Mouse (Mus musculus): Measurements from ENCODE around the gene Snx19. TPM values are rescaled to one million over a fixed set of nuclear protein-coding genes. Genes with fewer than 3 reads are reported as not detected.

Gene Snx19
- total RNA-seq (2014; fragmentation: Nextera tagmentation) = 15.5 and 20.8 TPM in 2 replicates
- total RNA-seq (2017) = 11.4 and 15.3 TPM in 2 replicates

DNA sequence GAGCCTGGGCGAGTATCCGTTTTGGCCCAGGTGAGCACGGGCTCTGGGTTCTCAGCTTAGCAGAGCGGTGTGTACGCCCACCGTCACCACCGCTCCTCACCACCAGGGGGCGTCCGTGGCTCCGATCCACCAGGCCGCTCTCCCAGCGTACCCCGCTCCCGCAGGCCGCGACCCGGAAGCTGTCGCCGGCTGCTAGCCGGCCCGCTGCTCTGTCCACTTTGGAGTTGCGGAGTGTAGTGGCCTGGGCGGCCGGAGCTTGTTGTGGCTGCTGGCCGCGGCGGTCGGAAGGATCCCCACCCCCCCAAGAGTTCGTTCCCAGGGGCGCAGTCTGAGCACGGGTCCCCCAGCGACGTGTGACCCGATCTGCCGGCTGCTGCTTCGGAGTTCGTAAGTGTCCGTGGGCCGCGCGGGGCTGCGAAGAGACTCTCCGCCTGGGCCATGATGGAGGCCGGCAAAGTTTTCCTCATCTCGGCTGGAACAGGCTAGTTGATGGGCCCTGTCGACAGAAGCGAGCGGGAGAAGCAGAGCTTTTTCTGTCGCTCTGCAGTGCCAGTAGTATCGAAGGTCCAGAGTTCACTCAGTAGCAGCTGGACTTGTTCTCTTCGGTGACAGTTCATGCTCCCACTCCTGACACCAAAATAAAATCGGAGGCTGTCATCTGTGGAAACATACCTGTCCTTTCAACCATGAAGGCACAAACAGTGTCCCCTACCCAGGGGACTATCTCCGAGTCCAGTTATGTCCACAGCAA, at the start of gene Snx19:
Snx19 (plus strand) TSS at position 227 of the 751 bp plus-strand sequence.
- ATAC-seq (replicated peaks; ENCODE audit: poor library complexity, severe bottlenecking) = peak; percentile 96

DNA sequence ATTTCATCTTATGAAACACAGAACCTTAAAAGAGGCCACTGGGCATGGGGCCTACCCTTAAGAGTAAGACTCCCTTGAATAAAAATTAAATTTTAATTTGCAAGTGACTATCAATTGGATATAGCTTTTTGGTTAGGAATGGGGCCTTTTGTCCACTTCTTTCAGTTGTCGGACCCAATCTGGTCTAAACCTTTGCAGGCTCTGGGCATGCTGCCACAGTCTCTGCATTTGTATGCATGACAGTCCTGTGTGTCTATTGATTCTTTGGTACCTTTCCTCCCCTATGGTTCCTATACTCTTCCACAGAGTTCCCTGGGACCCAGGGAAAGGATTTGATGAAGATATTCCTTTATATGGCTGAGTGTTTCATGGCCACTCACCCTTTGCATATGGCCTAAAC, 26.1 kb upstream of the Snx19 start:
- no peak for ATAC-seq (replicated peaks; ENCODE audit: poor library complexity, severe bottlenecking)

DNA sequence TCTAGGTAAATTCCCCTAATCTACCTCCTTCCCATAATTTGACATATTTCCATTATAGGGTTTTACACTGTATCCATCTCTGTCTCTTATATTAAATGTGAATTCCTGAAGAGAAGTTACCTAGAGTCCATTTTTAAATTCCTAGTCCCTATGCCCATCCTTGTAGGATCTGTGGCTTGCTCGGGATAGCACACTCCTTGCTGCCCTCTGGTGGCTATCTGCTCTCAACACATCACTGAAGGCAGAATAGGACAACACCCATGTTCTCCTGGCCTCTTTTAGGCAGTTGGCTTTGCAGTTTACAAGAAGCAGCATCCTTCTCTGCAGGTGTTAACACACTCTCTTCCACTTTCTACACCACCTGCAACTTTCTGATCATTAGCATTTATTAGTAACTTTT, 4.0 kb upstream of the Snx19 start:
- ATAC-seq (replicated peaks; ENCODE audit: poor library complexity, severe bottlenecking) = peak; percentile 54

DNA sequence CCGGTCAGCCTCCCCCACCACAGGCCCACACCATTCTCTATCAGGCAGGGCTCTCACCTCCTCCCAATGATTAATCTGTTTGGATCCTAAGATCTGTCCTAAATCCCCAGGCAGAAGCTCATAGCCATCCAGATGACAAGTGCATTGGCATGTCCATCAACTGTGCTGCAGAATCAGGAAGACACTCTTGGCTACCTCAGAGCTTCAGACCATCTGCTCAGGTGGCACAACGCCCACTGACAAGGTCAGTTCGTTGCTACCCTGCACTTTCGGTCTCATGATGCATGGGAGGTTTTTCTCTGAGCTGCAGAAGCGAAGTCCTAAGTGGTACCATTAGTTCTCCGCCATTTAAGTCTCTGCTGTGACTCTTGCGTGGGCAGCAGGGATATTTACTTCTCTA, 1.7 kb upstream of the Snx19 start:
- ATAC-seq (replicated peaks; ENCODE audit: poor library complexity, severe bottlenecking) = no peak

DNA sequence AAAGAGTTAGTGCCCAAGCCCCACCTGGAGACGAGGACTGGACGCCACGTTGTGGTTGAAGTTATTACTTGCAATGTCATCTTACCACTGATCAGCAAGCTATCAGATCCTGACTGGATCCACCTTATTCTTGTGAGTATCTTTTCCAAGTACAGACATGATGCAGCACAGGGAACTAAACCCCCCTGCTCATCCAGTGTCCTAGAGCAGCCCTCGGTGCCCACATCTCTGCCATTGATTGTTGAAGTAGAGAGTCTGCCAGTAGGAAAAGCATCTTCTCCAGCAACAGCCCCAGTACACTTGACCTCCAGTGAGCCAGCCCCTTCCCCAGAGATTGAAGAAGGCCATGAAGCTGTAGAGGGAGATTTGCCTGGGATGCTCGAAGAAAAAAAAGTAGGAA, 1.3 kb downstream of the Snx19 start:
- no peak for ATAC-seq (replicated peaks; ENCODE audit: poor library complexity, severe bottlenecking)

DNA sequence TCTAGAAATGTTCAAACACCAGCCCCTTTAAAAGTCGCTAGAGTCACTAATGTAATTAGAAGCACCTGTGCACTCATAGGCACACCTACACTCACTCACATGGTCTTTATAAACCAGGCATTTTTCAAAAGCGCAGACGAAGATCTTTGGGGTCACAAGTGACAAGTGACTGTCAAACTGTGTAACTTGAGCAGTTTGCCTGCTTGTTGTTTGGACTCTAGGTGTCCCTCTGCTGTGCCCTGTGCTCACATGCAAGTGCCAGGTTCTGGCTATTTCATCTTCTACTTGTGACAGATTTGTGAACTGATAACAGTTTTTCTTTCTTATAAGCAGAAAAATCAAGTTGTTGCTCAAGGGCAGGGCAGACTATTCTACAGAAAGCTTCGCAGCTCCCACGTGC, 3.5 kb downstream of the Snx19 start:
- ATAC-seq (replicated peaks; ENCODE audit: poor library complexity, severe bottlenecking) = no peak

DNA sequence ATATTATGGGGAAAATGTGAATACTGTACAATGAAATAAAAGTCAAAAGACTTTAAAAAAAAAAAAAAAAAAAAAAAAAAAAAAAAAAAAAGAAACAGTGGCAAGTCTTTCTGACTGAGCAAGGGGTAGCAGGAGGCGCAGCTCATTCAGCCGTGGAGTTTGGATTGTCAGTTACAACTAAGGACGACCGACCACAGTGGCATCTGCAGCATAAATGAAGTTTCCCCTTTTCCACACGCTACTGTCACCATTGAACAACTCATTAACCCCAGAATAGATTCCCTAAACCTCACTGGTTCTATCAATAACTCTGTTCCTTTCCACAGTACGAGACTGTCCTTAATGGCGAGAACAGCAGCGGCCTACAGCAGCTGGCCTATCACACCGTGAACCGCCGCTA, 5.0 kb downstream of the Snx19 start:
- ATAC-seq (replicated peaks; ENCODE audit: poor library complexity, severe bottlenecking) = no peak

DNA sequence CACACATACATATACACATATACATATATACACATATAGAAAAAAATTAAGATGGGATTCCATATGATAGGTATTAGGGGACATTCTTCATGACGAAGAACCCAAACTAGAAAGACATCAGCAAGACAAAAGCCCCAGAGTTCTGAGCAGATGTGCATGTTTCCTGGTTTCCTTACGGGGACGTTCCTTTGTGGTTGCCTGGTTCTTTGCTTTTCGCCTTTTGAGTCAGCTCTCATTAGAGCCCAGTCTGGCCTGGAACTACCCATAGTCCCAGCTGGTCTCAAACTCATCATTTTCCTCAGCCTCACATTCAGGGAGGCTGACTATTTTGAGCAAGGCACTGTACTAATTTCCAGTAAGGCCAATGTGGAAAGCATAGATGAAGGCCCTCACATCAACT, 7.0 kb downstream of the Snx19 start:
- no peak for ATAC-seq (replicated peaks; ENCODE audit: poor library complexity, severe bottlenecking)

DNA sequence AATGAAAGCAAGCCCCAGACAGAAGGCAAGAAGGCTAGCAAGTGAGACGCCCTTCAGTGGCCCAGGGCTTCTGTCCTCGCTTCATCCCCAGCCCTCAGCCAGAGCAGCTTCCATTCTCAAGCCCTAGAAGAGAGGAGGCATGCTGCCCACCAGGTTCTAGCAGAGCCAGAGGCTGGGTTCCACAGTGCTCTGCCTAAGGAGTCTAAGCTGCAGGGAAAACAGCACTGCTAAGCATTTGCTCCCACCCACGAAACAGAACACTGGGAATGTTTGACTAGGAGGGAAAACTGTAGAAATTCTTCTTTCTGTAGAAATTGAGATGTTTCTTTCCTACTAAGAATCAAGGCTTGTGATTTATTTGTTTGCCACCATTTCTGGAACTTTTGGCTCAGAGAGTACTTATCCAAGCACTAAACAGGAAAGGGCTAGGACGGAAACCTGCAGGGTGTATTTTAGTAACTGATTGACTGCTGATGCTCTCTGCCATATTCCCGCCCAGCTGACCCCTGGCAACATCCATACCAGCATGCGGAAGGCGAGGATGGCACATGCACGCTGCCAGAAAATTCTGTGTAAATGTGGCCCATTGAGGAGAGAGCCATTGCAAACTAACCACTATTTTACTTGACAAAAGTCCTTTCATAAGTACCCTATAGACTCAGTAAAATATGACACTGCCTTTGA, 9.1 kb downstream of the Snx19 start:
- ATAC-seq (replicated peaks; ENCODE audit: poor library complexity, severe bottlenecking) = no peak

DNA sequence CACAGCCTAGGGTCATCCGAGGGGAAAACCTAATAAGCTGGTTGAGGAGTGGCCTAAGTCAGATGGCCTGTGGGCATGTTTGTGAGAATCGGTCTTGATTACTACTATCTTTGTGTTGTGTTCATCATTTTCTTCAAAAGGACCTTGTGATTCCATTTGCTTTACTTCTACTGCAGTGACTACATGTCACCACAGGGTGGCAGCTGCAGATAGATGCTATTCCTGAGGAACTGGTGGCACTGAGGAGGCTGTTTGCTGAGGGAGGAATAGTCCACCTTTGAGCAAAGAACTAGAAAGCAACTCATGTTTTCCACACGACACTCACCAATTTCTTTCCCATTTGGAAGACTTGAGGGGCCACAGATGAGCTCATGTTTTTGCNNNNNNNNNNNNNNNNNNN, 11.6 kb downstream of the Snx19 start:
- peak; percentile 63 for ATAC-seq (replicated peaks; ENCODE audit: poor library complexity, severe bottlenecking)

DNA sequence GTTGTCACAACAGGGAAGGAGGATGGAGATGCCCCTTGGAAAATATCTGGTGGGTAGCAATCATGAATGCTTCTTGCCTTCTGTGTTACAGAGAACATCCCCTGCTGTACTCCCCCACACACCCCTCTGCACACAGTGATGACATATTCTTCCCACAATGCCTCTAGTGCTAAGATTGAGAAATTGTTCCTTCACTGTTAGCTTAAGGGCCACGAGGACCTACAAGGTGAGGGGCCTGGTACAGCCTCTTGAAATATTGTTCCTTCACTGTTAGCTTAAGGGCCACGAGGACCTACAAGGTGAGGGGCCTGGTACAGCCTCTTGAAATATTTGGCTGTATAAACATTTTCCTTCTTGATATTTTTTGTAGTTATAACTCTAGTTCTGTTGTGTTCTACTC, 14.9 kb downstream of the Snx19 start:
- ATAC-seq (replicated peaks; ENCODE audit: poor library complexity, severe bottlenecking) = no peak

DNA sequence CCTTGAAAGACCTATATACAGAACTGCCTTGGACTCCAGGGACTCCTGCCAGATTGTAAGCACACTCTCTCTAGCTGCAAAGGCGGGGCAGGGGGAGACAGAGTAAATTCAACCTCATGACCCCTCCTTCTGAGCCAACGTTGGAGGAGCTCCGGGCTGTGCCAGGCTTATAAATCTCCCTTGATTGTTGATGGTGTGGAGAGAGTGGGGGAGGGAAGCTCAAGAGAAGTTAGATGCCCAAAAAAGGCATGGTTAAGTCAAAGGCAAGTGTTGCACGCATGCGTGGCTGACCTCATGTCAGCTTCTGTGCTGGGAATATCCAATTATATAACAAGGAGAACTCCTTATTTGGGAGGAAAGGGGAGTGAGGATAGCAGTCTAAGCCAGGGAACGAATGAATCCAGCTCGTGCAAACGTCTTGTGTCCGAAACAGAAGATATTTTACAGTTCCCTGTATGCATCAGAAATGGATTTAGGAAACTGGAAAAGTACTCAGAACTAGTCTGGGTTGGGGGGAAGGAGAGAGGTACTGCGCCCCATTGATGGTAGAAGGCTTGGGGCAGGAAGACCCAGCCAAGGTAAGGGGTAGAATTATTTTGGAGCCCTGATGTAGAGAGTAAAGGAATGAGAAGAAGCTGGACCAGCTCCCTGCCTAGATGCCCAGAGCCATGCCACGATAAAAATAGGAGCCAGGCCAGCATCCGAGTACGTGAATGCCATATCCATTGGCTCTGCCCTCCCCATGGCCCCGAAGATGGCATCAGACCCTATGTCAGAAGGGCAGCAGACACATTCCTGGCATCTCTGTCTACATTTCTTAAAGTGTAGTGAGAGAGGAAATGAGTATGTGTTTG, 18.6 kb downstream of the Snx19 start:
- ATAC-seq (replicated peaks; ENCODE audit: poor library complexity, severe bottlenecking) = no peak

DNA sequence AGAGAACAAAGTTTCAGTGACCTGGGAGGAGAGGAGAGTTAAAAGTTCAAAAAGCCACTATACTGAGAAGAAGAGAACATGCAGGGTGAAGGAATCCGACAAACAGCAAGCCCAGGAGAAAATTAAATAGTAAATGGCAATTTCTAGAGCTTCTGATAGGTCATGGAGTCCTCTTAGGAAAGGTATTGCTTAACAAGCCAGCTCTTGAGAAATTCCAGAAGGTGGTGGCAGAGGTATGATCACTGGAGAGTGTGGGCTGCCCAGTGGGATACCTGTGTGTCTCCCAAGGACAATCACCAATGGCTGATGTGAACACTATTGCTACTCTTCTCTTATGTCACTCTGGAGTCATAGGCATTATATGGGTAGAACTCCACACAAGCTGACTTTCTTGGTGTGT, 19.2 kb downstream of the Snx19 start:
- no peak for ATAC-seq (replicated peaks; ENCODE audit: poor library complexity, severe bottlenecking)

DNA sequence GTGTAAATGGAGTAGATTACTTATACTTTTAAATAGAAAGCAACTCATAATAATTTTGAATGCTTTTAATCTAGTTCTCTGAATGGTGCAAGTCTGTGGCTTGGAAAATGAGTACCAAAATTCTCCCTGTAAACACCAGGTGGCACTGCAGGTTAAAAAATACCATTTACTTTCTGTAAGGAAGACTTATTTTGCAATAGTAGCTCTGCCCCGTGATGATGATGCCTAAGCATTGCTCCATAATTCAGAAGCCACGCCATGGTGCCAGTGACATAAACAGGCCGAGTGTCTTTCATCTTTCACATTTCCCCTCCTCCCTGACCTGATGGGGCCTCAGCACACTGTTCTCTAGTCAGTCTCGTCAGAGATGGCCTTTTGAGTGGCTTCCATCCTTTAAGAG, 21.6 kb downstream of the Snx19 start:
- peak; percentile 98 for ATAC-seq (replicated peaks; ENCODE audit: poor library complexity, severe bottlenecking)

DNA sequence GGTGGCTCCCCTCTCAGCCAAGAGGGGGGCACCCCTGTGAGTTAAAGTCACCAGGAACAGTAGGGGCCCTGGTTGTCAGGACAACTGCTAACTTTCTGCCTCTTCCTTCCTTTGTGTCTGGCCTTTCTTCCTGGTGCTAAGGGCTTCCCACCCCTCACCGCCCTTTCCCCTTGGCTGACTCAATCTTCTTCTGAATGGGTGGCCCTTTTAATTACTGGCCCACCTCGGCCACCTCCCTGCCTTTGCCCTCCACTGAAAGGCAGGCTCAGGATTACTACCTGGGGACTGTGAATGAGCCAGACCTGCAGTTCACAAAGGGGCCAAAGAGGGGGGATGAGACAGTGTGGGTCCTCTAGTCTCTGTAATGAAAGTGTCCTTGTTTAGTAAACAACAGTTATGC, 23.0 kb downstream of the Snx19 start:
- ATAC-seq (replicated peaks; ENCODE audit: poor library complexity, severe bottlenecking) = no peak

DNA sequence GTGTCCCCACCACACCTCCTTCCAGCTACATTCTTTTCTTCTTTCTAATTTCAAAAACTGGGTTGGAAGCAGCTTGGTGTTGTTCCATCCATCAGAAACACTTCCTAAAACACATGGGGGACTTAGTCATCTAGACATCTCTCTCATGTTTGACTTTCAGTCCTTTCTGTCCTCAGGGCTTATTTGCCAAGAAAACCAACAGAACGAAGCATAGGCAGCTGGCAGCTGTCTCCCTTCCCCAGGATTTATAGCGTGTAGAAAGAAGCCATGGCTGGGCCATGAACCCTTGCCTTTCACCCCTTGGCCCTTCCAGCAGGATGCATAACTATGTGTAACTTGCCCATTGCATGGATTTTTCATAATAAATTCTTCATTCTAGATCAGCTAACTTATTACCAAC, 23.9 kb downstream of the Snx19 start:
- no peak for ATAC-seq (replicated peaks; ENCODE audit: poor library complexity, severe bottlenecking)

DNA sequence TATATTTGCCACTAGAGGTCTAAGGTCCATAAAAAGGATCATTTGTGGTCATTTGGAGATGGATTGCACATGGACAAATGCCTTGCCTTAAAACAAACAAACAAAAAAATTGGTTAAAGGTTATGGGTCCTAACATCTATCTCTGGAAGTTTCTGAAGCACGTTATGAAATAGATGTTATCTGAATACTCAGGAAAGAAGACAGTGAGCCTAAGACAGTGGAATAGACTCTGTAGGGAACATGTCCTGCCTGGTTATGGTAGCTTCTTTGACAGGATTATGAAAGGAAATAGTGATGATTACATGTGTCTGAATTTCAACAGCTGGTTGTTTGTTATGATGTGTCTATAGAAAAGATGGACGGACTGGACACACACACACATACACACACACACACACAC, 27.6 kb downstream of the Snx19 start:
- no peak for ATAC-seq (replicated peaks; ENCODE audit: poor library complexity, severe bottlenecking)

DNA sequence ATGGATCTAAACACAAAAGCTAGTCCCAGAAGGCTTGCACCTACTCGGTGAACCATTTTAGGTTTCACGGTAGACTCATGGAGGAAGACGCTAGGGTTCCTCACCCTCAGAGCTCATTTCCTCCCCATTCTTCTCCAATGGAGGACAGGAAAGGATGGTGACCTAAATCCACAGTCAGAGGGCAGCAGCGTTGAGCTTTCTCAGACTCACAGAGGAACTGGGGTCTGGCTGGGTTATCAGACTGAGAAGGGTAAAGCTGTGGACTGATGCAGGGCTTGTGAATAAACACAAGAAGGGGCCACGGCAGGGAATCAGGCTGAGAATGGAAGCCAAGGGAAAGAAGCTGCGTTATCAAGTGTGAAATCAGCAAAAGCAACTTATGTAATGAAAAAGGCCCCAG, 29.3 kb downstream of the Snx19 start:
- ATAC-seq (replicated peaks; ENCODE audit: poor library complexity, severe bottlenecking) = no peak

DNA sequence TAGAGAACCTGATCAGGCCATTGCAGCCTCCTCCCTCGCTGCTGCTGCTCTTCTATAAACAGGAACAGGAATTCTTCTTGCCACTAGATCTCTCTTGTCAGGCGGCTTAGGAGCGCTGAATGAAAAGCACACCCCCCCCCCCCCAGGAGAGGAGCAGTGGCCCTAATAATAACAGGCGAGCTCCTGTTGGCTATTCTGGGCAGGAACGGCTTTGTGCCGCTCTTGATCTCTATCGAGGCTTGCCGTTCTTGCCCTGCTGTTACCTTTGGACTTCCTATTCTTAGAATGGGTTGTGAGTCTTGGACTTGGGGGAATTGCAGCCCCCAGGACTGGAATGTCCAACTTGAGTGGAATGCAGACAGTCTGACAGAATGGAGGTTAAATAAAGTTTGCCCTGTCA, 33.6 kb downstream of the Snx19 start:
- no peak for ATAC-seq (replicated peaks; ENCODE audit: poor library complexity, severe bottlenecking)

DNA sequence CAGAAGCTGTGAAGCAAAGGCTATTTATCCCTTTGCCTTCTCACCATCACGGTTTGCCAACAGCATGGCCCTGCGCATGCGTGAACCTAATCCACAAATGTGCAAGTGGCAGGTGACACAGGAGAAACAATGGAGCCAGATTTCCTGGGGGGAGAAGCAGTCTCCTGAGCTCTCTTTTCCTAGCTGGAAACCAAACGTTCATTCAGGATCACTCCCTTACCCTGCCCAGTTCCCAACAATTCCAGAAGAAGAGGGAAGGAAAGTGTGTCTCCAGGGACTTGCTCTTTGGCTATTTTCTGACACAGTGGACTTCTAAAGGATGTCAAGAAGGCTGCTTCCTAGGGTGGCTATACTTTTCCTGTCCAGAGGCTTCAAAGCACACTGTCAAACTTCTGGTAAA, 37.8 kb downstream of the Snx19 start:
- ATAC-seq (replicated peaks; ENCODE audit: poor library complexity, severe bottlenecking) = no peak

DNA sequence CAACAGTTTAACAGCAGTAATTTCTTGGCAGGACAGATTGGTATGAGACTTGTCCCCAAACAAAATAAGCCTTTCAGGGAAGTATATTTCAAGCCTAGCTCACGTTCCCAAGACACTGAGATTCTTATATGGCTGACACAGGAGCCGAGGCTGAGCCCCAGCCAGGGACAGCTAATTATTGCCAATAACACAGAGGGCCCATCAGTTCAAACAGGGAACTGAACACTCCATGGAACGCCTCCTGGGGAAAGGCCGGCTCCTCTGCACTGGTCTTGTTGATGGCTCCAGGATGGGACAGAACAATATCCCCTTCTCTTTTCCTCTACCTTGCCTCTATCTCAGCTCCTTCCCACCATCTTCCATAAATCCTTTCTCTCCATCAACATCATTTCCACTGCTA, 53.1 kb downstream of the Snx19 start:
- no peak for ATAC-seq (replicated peaks; ENCODE audit: poor library complexity, severe bottlenecking)

Data from granulocyte monocyte progenitor cell, adult 5-6 weeks (primary cell).